ENCODE assay signal across 5 mouse cellular contexts in the genomic region with DNA sequence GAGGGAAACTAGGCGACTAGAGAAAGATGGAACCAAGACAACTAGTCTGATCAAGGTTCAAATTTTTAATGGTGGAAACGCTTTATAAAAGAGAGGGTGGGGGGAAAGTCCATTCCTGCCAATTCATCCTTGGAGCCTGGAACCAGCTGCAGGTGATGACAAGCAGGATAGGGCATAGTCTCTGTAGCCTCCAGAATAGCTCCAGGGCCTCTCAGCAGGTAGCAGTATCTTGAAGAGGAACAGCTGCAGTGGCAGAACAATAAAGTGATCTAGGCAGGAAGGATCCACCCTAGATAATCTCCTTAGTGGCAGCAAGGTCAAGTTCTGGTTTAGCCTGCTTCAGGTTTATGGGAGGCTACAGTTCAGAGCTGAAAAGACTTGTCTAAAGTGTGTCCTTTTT.
DNase-seq lines count a peak whose midpoint lies in the region; ATAC-seq and TF ChIP-seq lines count a peak whose summit lies in the region.
"Not testable (repeated sequence)": the region's sequence is repeated elsewhere in the genome, so short reads cannot be mapped to it uniquely, and the experiment has no call there.

No protein-coding gene starts in this region.

- H3K4me3 ChIP-seq in ES-Bruce4 (ENCODE audit: low read depth, low read length); ES-E14 (ENCODE audit: insufficient read depth in 1 of 2, low read depth in 1 of 2, low read length in 2 of 2, poor library complexity in 1 of 2, severe bottlenecking in 1 of 2); intestine, embryonic 15.5 days (replicated peaks): not testable (repeated sequence)

- not testable (repeated sequence) for H3K27me3 ChIP-seq in ES-Bruce4 (ENCODE audit: control insufficient read depth, insufficient read depth, low read length, poor library complexity, severe bottlenecking); intestine, embryonic 15.5 days (replicated peaks)

- H3K9me3 ChIP-seq in ES-Bruce4 (replicated peaks; ENCODE audit: control insufficient read depth, insufficient read depth, low read length, poor library complexity, severe bottlenecking); ES-E14 (ENCODE audit: control insufficient read depth, insufficient read depth, low read depth, low read length); intestine, embryonic 15.5 days: not testable (repeated sequence)

- not testable (repeated sequence) for H3K27ac ChIP-seq in ES-Bruce4 (ENCODE audit: insufficient read depth, low read length); intestine, embryonic 15.5 days
- peak overlapping the region; percentile 83 for H3K27ac ChIP-seq in ES-E14 (ENCODE audit: insufficient read depth, low read depth, low read length, poor library complexity, severe bottlenecking)

- not testable (repeated sequence) for H3K4me1 ChIP-seq in ES-Bruce4 (ENCODE audit: control insufficient read depth, insufficient read depth, low read length); ES-E14 (ENCODE audit: control insufficient read depth in 2 of 2, insufficient read depth in 2 of 2, low read length in 2 of 2, poor library complexity in 1 of 2); intestine, embryonic 15.5 days (replicated peaks)

- not testable (repeated sequence) for H3K4me2 ChIP-seq in intestine, embryonic 15.5 days (replicated peaks)

- not testable (repeated sequence) for H3K9ac ChIP-seq in ES-Bruce4 (ENCODE audit: low read depth, poor library complexity, severe bottlenecking); ES-E14 (ENCODE audit: insufficient read depth, low read depth, low read length, poor library complexity, severe bottlenecking); intestine, embryonic 15.5 days

- in situ Hi-C loops in ES-E14 (cut with MboI; ENCODE audit: low sequenced_read_pairs in 2 of 2, unreplicated experiment in 2 of 2): not testable (repeated sequence)

- peak; percentile 80 for TF ChIP-seq EP300 in ES-Bruce4 (IDR thresholded peaks at IDR 0.05; ENCODE audit: insufficient read depth, low read depth, low read length)

- 70% methylated on average over 2 of the region's 2 CpGs for WGBS in intestine, embryonic 15.5 days

- DNase-seq in ES-E14 (ENCODE audit: low read depth, low spot score): peak; percentile 64
- DNase-seq in R1 (ENCODE audit: low read depth, low spot score): peak; percentile 96
- DNase-seq in ZHBTc4 (ENCODE audit: low read depth, low spot score): peak; percentile 93

- not testable (repeated sequence) for TF ChIP-seq POLR2A in ES-Bruce4 (IDR thresholded peaks at IDR 0.05; ENCODE audit: insufficient read depth, low read length)

- 0 out of 2 replicates have a peak, but pooled peaks have one; percentile 43 for ATAC-seq in intestine, embryonic 15.5 days

- not testable (repeated sequence) for H3K36me3 ChIP-seq in ES-Bruce4 (ENCODE audit: control insufficient read depth, insufficient read depth, low read length, poor library complexity, severe bottlenecking); ES-E14 (ENCODE audit: control insufficient read depth, insufficient read depth, low read length, poor library complexity, severe bottlenecking); intestine, embryonic 15.5 days

- TF ChIP-seq CTCF in ES-Bruce4 (IDR thresholded peaks at IDR 0.05; ENCODE audit: low read depth, low read length): not testable (repeated sequence)

TF ChIP-seq in ES-E14, 5 proteins besides CTCF, POLR2A, EP300 and RAD21:
- peak; percentile 47; the same call in 1 of the 2 replicates for TF ChIP-seq CHD2 (IDR thresholded peaks at IDR 0.05; ENCODE audit: low read depth, low read length)
- TF ChIP-seq MAFK (IDR thresholded peaks at IDR 0.05; ENCODE audit: insufficient read depth, low read depth, low read length): 0 out of 2 replicates have a peak, but pooled peaks have one; percentile 23
